Mouse (Mus musculus): Measurements from ENCODE around the gene Fbxw9. TPM values are rescaled to one million over a fixed set of nuclear protein-coding genes. Genes with fewer than 3 reads are reported as not detected.

Fbxw9 gene
- polyA plus RNA-seq, 1 experiment from 2014 or later: 30.1 TPM

DNA sequence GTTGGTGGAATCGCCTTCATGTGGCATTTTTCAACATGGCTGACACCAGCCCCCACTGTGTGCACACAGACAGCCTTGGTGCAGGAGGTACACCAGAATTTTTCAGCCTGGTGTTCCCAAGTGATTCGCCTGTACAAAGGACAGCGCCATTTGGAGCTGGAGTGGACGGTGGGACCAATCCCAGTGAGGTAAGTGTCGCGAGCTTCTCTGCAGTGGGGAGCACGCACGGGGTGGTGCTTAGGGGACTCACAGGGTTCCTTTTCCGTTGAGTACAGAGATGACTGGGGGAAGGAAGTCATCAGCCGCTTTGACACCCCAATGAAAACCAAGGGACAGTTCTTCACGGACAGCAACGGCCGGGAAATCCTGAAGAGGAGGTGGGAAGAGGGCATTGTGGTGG, 35.2 kb downstream of the Fbxw9 start:
- no peak overlapping the region for H3K4me3 ChIP-seq
- H3K27me3 ChIP-seq: no peaks in the 10 kb centered on the region
- no peaks in the 10 kb centered on the region for H3K9me3 ChIP-seq
- H3K36me3 ChIP-seq: peaks cover 66% of the 10 kb centered on the region
- no peak overlapping the region for H3K9ac ChIP-seq
- no peaks in the 10 kb centered on the region for H3K4me1 ChIP-seq
- 96% methylated on average over 13 of the region's 13 CpGs for WGBS
- no peak overlapping the region for H3K27ac ChIP-seq
- ATAC-seq (ENCODE audit: insufficient number of reproducible peaks, low FRiP score, low TSS enrichment, low read depth): no peak
- no peak overlapping the region for H3K4me2 ChIP-seq

GRCm38 (mm10) chr8:85095566-85095965, 35.7 kb downstream of the Fbxw9 start:
- WGBS: 89% methylated on average over 7 of the region's 7 CpGs
- peaks cover 66% of the 10 kb centered on the region for H3K36me3 ChIP-seq

GRCm38 (mm10) chr8:85096196-85096595, 36.3 kb downstream of the Fbxw9 start:
- Histone ChIP-seq H3K27me3 (no peaks in the 10 kb centered on the region), H3K4me3 (no peak overlapping the region), H3K4me2 (no peak overlapping the region), H3K36me3 (peaks cover 62% of the 10 kb centered on the region), H3K9ac (no peak overlapping the region), H3K4me1 (no peaks in the 10 kb centered on the region), H3K27ac (no peak overlapping the region), H3K9me3 (no peaks in the 10 kb centered on the region)
- WGBS: 92% methylated on average over 16 of the region's 16 CpGs
- ATAC-seq (ENCODE audit: insufficient number of reproducible peaks, low FRiP score, low TSS enrichment, low read depth): no peak

More at GRCm38 (mm10) chr8:85095566-85095965, 35.7 kb downstream of the Fbxw9 start:
- ATAC-seq (ENCODE audit: insufficient number of reproducible peaks, low FRiP score, low TSS enrichment, low read depth): no peak
- Histone ChIP-seq H3K4me1 (no peaks in the 10 kb centered on the region), H3K27ac (no peak overlapping the region), H3K4me2 (no peak overlapping the region), H3K9ac (no peak overlapping the region), H3K9me3 (no peaks in the 10 kb centered on the region), H3K4me3 (no peak overlapping the region), H3K27me3 (no peaks in the 10 kb centered on the region)

DNA sequence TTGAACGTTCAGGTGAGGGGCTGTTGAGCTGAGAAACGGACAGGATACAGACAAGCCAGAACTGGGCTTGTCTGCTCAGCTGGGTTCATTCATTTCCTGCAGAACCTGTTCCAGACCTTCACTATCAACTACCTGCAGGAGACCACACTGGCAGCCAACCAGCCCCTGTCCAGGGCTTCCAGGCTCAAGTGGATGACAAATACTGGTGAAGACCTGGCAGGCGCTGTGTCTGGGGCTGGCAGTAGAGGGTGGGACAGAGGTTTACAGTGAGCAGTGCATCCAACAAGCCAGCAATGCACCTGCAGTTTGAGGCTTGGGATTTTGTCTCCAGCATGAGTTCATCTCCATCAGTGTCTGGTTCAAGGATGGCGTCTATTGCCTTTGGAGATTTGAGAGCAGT, 37.0 kb downstream of the Fbxw9 start:
- no peak overlapping the region for H3K4me3 ChIP-seq
- H3K9ac ChIP-seq: no peak overlapping the region
- H3K36me3 ChIP-seq: peaks cover 62% of the 10 kb centered on the region
- H3K27me3 ChIP-seq: no peaks in the 10 kb centered on the region
- no peak overlapping the region for H3K27ac ChIP-seq
- no peak overlapping the region for H3K4me2 ChIP-seq
- H3K4me1 ChIP-seq: no peaks in the 10 kb centered on the region
- WGBS: 76% methylated on average over 4 of the region's 4 CpGs
- no peaks in the 10 kb centered on the region for H3K9me3 ChIP-seq
- ATAC-seq (ENCODE audit: insufficient number of reproducible peaks, low FRiP score, low TSS enrichment, low read depth): no peak

DNA sequence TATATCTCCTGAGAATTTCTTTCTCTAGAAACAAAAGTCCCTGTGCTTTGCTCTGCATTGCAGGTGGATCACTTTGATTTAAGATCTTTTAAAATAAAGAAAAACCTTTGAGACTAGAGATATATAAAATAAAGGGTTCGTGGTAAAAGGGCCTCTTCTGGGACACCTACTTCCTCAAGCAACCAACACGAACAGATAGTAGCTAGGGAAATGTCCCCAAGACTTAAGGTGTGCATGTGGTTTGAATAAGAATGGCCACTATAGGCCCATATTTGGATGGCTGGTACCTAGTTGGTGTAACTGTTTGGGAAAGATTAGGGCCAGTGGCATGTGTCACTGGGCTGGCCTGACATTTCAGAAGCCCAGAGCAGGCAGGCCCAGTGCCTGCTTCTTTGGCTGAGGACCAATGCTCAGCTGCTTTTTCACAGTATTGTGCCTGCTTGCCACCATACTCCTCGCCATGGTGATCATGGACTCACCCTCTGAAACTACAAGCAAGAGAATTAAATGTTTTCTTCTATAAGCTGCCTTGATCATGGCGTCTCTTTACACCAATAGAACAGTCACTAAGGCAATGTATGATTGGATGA, 40.3 kb downstream of the Fbxw9 start:
- Histone ChIP-seq H3K4me2 (no peak overlapping the region), H3K9me3 (no peaks in the 10 kb centered on the region), H3K27ac (no peak overlapping the region), H3K4me3 (no peak overlapping the region), H3K4me1 (no peaks in the 10 kb centered on the region), H3K27me3 (no peaks in the 10 kb centered on the region), H3K36me3 (peaks cover 37% of the 10 kb centered on the region), H3K9ac (no peak overlapping the region)
- 88% methylated on average over 4 of the region's 4 CpGs for WGBS
- no peak for ATAC-seq (ENCODE audit: insufficient number of reproducible peaks, low FRiP score, low TSS enrichment, low read depth)

- Histone ChIP-seq H3K9ac (no peak overlapping the region), H3K4me2 (no peak overlapping the region), H3K4me3 (no peak overlapping the region), H3K27me3 (no peaks in the 10 kb centered on the region), H3K27ac (no peak overlapping the region), H3K9me3 (no peaks in the 10 kb centered on the region), H3K36me3 (peaks cover 33% of the 10 kb centered on the region), H3K4me1 (no peaks in the 10 kb centered on the region)
- 94% methylated on average over 10 of the region's 10 CpGs for WGBS
- no peak for ATAC-seq (ENCODE audit: insufficient number of reproducible peaks, low FRiP score, low TSS enrichment, low read depth)
These were observed 53.4 kb downstream of the Fbxw9 start for GRCm38 (mm10) chr8:85113241-85113640.

- H3K4me2 ChIP-seq: no peak overlapping the region
- no peak for ATAC-seq (ENCODE audit: insufficient number of reproducible peaks, low FRiP score, low TSS enrichment, low read depth)
- H3K36me3 ChIP-seq: peaks cover 14% of the 10 kb centered on the region
- no peaks in the 10 kb centered on the region for H3K27me3 ChIP-seq
- no peaks in the 10 kb centered on the region for H3K4me1 ChIP-seq
- WGBS: 79% methylated on average over 4 of the region's 4 CpGs
- no peak overlapping the region for H3K9ac ChIP-seq
- H3K9me3 ChIP-seq: no peaks in the 10 kb centered on the region
- no peak overlapping the region for H3K4me3 ChIP-seq
- H3K27ac ChIP-seq: no peak overlapping the region
These were observed 55.6 kb downstream of the Fbxw9 start for GRCm38 (mm10) chr8:85115501-85115900.

Small RNA genes lying within 50 kb of the gene (microRNA-seq; reads per million reads assigned to microRNA genes)
- gene Gm23388 (2.0 reads per million, percentile 1 among the genes with 10 or more reads in this experiment), gene Mir7070 (not detected)

Other genes with a start within 250 kb of the Fbxw9 start
- 7.5 and 8.0 TPM in 2 replicates for gene Dand5, start 237.2 kb upstream of the Fbxw9 start, polyA plus RNA-seq (2015; fragmentation: Nextera tagmentation; extraction: Ambion mirVana)
- 44.7 and 45.6 TPM in 2 replicates for gene Gadd45gip1, start 228.5 kb upstream of the Fbxw9 start, polyA plus RNA-seq (2015; fragmentation: Nextera tagmentation; extraction: Ambion mirVana)
- gene Rad23a, start 219.4 kb upstream of the Fbxw9 start, polyA plus RNA-seq (2015; fragmentation: Nextera tagmentation; extraction: Ambion mirVana): 102 and 122 TPM in 2 replicates
- gene Calr, start 213.1 kb upstream of the Fbxw9 start, polyA plus RNA-seq (2015; fragmentation: Nextera tagmentation; extraction: Ambion mirVana): 1,060 and 1,089 TPM in 2 replicates
- gene Farsa, start 203.1 kb upstream of the Fbxw9 start, polyA plus RNA-seq (2015; fragmentation: Nextera tagmentation; extraction: Ambion mirVana): 94.4 and 98.2 TPM in 2 replicates
- gene Syce2, start 187.9 kb upstream of the Fbxw9 start, polyA plus RNA-seq (2015; fragmentation: Nextera tagmentation; extraction: Ambion mirVana): 58.0 and 70.0 TPM in 2 replicates
- gene Gcdh, start 166.1 kb upstream of the Fbxw9 start, polyA plus RNA-seq (2015; fragmentation: Nextera tagmentation; extraction: Ambion mirVana): 31.1 and 34.3 TPM in 2 replicates
- gene Klf1, start 158.1 kb upstream of the Fbxw9 start, polyA plus RNA-seq (2015; fragmentation: Nextera tagmentation; extraction: Ambion mirVana): 1.4 and 2.5 TPM in 2 replicates
- 19.2 and 22.1 TPM in 2 replicates for gene Dnase2a, start 151.5 kb upstream of the Fbxw9 start, polyA plus RNA-seq (2015; fragmentation: Nextera tagmentation; extraction: Ambion mirVana)
- gene Mast1, start 122.7 kb upstream of the Fbxw9 start, polyA plus RNA-seq (2015; fragmentation: Nextera tagmentation; extraction: Ambion mirVana): 0.34 and 0.35 TPM in 2 replicates
- 0.19 and 0.24 TPM in 2 replicates for gene Rtbdn, start 113.1 kb upstream of the Fbxw9 start, polyA plus RNA-seq (2015; fragmentation: Nextera tagmentation; extraction: Ambion mirVana)
- gene Gm49661, start 90.6 kb upstream of the Fbxw9 start, polyA plus RNA-seq (2015; fragmentation: Nextera tagmentation; extraction: Ambion mirVana): not detected in 2 replicates
- 635 and 681 TPM in 2 replicates for gene Prdx2, start 90.5 kb upstream of the Fbxw9 start, polyA plus RNA-seq (2015; fragmentation: Nextera tagmentation; extraction: Ambion mirVana)
- 95.2 and 95.6 TPM in 2 replicates for gene Rnaseh2a, start 90.3 kb upstream of the Fbxw9 start, polyA plus RNA-seq (2015; fragmentation: Nextera tagmentation; extraction: Ambion mirVana)
- 30.4 and 42.5 TPM in 2 replicates for gene Junb, start 81.3 kb upstream of the Fbxw9 start, polyA plus RNA-seq (2015; fragmentation: Nextera tagmentation; extraction: Ambion mirVana)
- 26.9 and 28.8 TPM in 2 replicates for gene Hook2, start 69.5 kb upstream of the Fbxw9 start, polyA plus RNA-seq (2015; fragmentation: Nextera tagmentation; extraction: Ambion mirVana)
- 0.12 TPM in 2 replicates for gene Best2, start 45.5 kb upstream of the Fbxw9 start, polyA plus RNA-seq (2015; fragmentation: Nextera tagmentation; extraction: Ambion mirVana)
- 113 and 117 TPM in 2 replicates for gene Asna1, start 34.8 kb upstream of the Fbxw9 start, polyA plus RNA-seq (2015; fragmentation: Nextera tagmentation; extraction: Ambion mirVana)
- gene Trir, start 33.2 kb upstream of the Fbxw9 start, polyA plus RNA-seq (2015; fragmentation: Nextera tagmentation; extraction: Ambion mirVana): 86.7 and 102 TPM in 2 replicates
- 32.7 and 33.7 TPM in 2 replicates for gene Tnpo2, start 23.1 kb upstream of the Fbxw9 start, polyA plus RNA-seq (2015; fragmentation: Nextera tagmentation; extraction: Ambion mirVana)
- not detected in 2 replicates for gene Gm5741, start 7.9 kb downstream of the Fbxw9 start, polyA plus RNA-seq (2015; fragmentation: Nextera tagmentation; extraction: Ambion mirVana)
- 41.5 and 48.9 TPM in 2 replicates for gene Dhps, start 11.7 kb downstream of the Fbxw9 start, polyA plus RNA-seq (2015; fragmentation: Nextera tagmentation; extraction: Ambion mirVana)
- gene Wdr83os, start 20.7 kb downstream of the Fbxw9 start, polyA plus RNA-seq (2015; fragmentation: Nextera tagmentation; extraction: Ambion mirVana): 106 and 111 TPM in 2 replicates
- 40.5 and 42.4 TPM in 2 replicates for gene Wdr83, start 21.3 kb downstream of the Fbxw9 start, polyA plus RNA-seq (2015; fragmentation: Nextera tagmentation; extraction: Ambion mirVana)
- 39.8 and 42.1 TPM in 2 replicates for gene Man2b1, start 23.2 kb downstream of the Fbxw9 start, polyA plus RNA-seq (2015; fragmentation: Nextera tagmentation; extraction: Ambion mirVana)
- 2.2 and 2.5 TPM in 2 replicates for gene Zfp791, start 63.0 kb downstream of the Fbxw9 start, polyA plus RNA-seq (2015; fragmentation: Nextera tagmentation; extraction: Ambion mirVana)
- not detected in 2 replicates for gene Cks1brt, start 91.9 kb downstream of the Fbxw9 start, polyA plus RNA-seq (2015; fragmentation: Nextera tagmentation; extraction: Ambion mirVana)
- gene Olfr371, start 165.9 kb downstream of the Fbxw9 start, polyA plus RNA-seq (2015; fragmentation: Nextera tagmentation; extraction: Ambion mirVana): not detected in 2 replicates
- 82.2 and 83.7 TPM in 2 replicates for gene Orc6, start 239.6 kb downstream of the Fbxw9 start, polyA plus RNA-seq (2015; fragmentation: Nextera tagmentation; extraction: Ambion mirVana)
- gene Vps35, start 239.7 kb downstream of the Fbxw9 start, polyA plus RNA-seq (2015; fragmentation: Nextera tagmentation; extraction: Ambion mirVana): 135 and 136 TPM in 2 replicates

Measured in limb, embryonic 15.5 days (tissue).